16 mouse cellular contexts compared by ENCODE assay signal in genomic region chr9:96783258-96783657, GRCm38 (mm10). TPM values are rescaled to one million over a fixed set of nuclear protein-coding genes. Genes with fewer than 3 reads are reported as not detected.
DNase-seq lines count a peak whose midpoint lies in the region; ATAC-seq lines count a peak whose summit lies in the region.
"Had no signal": no experiment of that assay in that cellular context is flagged by ENCODE, and none has a peak within 500 bp of the region (broad histone marks: within the 10 kb centered on the region; RNA-seq: fewer than 3 reads in every experiment).

No protein-coding gene starts in this region.

- 38% methylated on average over 5 of the region's 5 CpGs for WGBS in heart, embryonic 16.5 days

- no peak overlapping the region for H3K9ac ChIP-seq in heart, embryonic 16.5 days (ENCODE audit: low read length)
- H3K9ac ChIP-seq: limb, embryonic 13.5 days; liver, postnatal 0 days had no signal

- ATAC-seq in heart, embryonic 16.5 days (replicated peaks; ENCODE audit: extremely low read depth, insufficient read depth, low FRiP score) = peak; percentile 47; the same call in 1 of the 2 replicates
- ATAC-seq: hindbrain, postnatal 0 days; liver, postnatal 0 days had no signal

- no peaks in the 10 kb centered on the region for H3K9me3 ChIP-seq in heart, embryonic 16.5 days (replicated peaks; ENCODE audit: control insufficient read depth, low read length)
- H3K9me3 ChIP-seq: forebrain, embryonic 10.5 days; limb, embryonic 13.5 days; megakaryocyte, embryonic 14.5 days had no signal

- intact Hi-C loops in heart, postnatal 36 days (cut with DNase I) = no loop called here

- peaks cover 7% of the 10 kb centered on the region for H3K4me1 ChIP-seq in heart, embryonic 16.5 days (ENCODE audit: control insufficient read depth, insufficient read depth, low read length)

- H3K4me3 ChIP-seq in heart, embryonic 16.5 days (ENCODE audit: low read length) = no peak overlapping the region
- H3K4me3 ChIP-seq: forebrain, embryonic 10.5 days; left cerebral cortex, adult 2 months; limb, embryonic 13.5 days had no signal

- H3K36me3 ChIP-seq in heart, embryonic 16.5 days (ENCODE audit: control insufficient read depth, insufficient read depth) = no peaks in the 10 kb centered on the region
- H3K36me3 ChIP-seq: forebrain, embryonic 10.5 days; limb, embryonic 13.5 days had no signal

- DNase-seq in heart, postnatal 36 days = no peak
- peak; percentile 88 for DNase-seq in 3T3-L1 (ENCODE audit: low read depth, low spot score)
- peak; percentile 58 for DNase-seq in MN1 (ENCODE audit: low spot score)
- peak; percentile 65 to 71 for DNase-seq in adrenal gland, postnatal 36 days
- no peak for DNase-seq in kidney, adult 8-10 months
- no peak for DNase-seq in kidney, postnatal 25 days
- DNase-seq: cerebellum, adult 18-20 months; kidney, adult 9 months; liver, postnatal 0 days; right cerebral cortex, postnatal 25 days had no signal

- peak overlapping the region; percentile 41 for H3K27ac ChIP-seq in heart, embryonic 16.5 days (ENCODE audit: low read length)
- H3K27ac ChIP-seq: forebrain, embryonic 10.5 days; hindbrain, postnatal 0 days; left cerebral cortex, adult 2 months; limb, embryonic 13.5 days had no signal

- H3K27me3 ChIP-seq in heart, embryonic 16.5 days (ENCODE audit: control insufficient read depth, insufficient read depth, low read length) = no peaks in the 10 kb centered on the region
- H3K27me3 ChIP-seq: limb, embryonic 13.5 days had no signal

- no peak overlapping the region for H3K4me2 ChIP-seq in heart, embryonic 16.5 days (ENCODE audit: low read depth, low read length)
- H3K4me2 ChIP-seq: limb, embryonic 13.5 days had no signal

RNA-seq across cellular contexts. Expression of gene Zbtb38, which starts 30.6 kb away (rescaled TPM):
- 28.3 and 29.6 TPM in 2 replicates for polyA plus RNA-seq in heart, embryonic 16.5 days (2015; fragmentation: Nextera tagmentation; extraction: Ambion mirVana)
- total RNA-seq in heart, postnatal 36 days (2021) = 10 to 100 TPM; 39.1 to 39.8 TPM
- 10 to 100 TPM; 56.1 to 75.8 TPM for total RNA-seq in adrenal gland, postnatal 36 days (2021)

Comparison
In these comparisons a context has a peak if more than half of its experiments do, and no peak if none do; other contexts are left out.
1. DNase-seq: peak in 3T3-L1 (single experiment), MN1 (single experiment) and adrenal gland, postnatal 36 days (2 of 2); none in heart, postnatal 36 days (0 of 2), kidney, adult 8-10 months (0 of 2) and kidney, postnatal 25 days (0 of 2).